Mouse (Mus musculus): ENCODE results near the gene Gja3. TPM values are rescaled to one million over a fixed set of nuclear protein-coding genes. Genes with fewer than 3 reads are reported as not detected.

The Gja3 gene
- 0.44 TPM in 1 of 2 replicates, not detected in the other for polyA plus RNA-seq (2014; fragmentation: Nextera tagmentation; extraction: Ambion mirVana)

DNA sequence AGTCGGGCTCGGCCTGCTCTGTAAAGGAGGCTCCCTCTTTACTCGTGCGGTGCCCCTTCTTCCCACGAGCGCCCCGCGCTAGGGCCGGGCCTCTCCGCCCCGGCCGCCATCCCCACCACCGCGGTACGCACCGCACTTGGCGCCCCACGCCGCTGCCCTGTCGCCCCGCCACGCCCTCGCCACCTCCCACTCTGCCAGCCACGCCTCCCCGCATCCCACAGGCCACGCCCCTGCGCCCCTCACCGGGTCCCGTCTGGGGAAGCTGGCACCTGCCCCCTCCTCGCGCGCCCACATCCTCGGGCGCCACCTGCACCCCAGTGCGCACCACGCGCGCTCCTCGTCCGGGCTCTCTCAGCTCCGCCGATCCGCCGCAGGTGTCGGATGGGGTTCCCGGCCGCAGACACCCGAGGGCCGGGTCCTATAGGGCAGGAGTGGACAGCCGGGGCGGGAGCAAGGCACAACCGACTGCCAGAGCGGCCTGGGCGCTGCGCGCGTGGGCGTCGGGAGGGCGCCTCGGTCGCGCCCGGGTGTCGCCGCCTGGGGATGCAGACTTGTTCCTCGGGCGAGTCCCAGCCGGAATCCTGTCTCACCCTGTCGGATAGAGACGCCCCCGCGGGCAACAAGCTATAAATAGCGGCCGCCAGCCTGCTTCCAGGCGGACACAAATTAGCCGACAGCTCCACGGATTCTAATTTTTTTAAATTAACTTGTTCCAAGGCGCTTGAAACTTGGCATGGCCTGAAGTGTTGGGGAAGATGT, at the start of gene Gja3:
Gene Gja3, minus strand, starts transcription at position 538 of the 759 bp plus-strand sequence.
- Histone ChIP-seq H3K27ac (ENCODE audit: low read depth, low read length) (no peak within 1 kb of the TSS), H3K27me3 (ENCODE audit: control insufficient read depth, insufficient read depth, low read length) (peaks cover 39% of the 10 kb centered on the region), H3K9ac (ENCODE audit: low read length) (peak within 1 kb of the TSS; percentile 20; the same call in 1 of the 2 replicates), H3K4me2 (peak within 1 kb of the TSS; percentile 83), H3K36me3 (ENCODE audit: control insufficient read depth, insufficient read depth, low read length) (no peaks in the 10 kb centered on the region), H3K9me3 (ENCODE audit: control insufficient read depth, low read length) (no peaks in the 10 kb centered on the region), H3K4me1 (ENCODE audit: control insufficient read depth, insufficient read depth, low read length) (0 out of 2 replicates have a peak, but pooled peaks cover 3% of the 10 kb centered on the region), H3K4me3 (ENCODE audit: low read depth, low read length) (peak within 1 kb of the TSS; percentile 47)
- ATAC-seq (ENCODE audit: low FRiP score) (peak; percentile 42; the same call in 1 of the 2 replicates), DNase-seq (ENCODE audit: low spot score, missing footprints) (peak; percentile 94)
- WGBS, result under 1% methylated on average over 68 of the region's 79 CpGs

DNA sequence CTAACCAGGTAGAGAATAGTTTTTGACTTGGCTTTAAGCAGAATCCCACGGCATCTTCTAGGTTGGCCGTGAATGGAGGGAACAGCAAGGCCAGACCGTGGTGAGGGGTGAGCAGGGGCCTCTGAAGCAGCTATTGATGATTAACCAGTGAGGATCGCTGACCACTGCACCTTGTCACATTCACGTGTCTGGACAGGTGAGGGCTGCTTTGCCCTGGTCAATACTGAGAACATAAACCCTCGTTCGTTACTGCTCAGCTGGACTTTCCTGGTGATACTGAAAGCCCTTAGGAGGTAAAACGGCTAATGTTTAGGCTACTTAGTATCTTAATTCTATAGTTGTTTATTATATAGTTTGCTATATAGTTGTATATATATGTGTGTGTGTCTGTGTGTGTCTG, 49.2 kb upstream of the Gja3 start:
- 81% methylated on average over 8 of the region's 8 CpGs for WGBS
- Histone ChIP-seq H3K27ac (ENCODE audit: low read depth, low read length) (no peak overlapping the region), H3K9ac (ENCODE audit: low read length) (no peak overlapping the region), H3K4me2 (no peak overlapping the region), H3K36me3 (ENCODE audit: control insufficient read depth, insufficient read depth, low read length) (no peaks in the 10 kb centered on the region), H3K9me3 (ENCODE audit: control insufficient read depth, low read length) (no peaks in the 10 kb centered on the region), H3K4me3 (ENCODE audit: low read depth, low read length) (no peak overlapping the region), H3K27me3 (ENCODE audit: control insufficient read depth, insufficient read depth, low read length) (peaks cover 44% of the 10 kb centered on the region), H3K4me1 (ENCODE audit: control insufficient read depth, insufficient read depth, low read length) (peaks cover 8% of the 10 kb centered on the region; the same call in 1 of the 2 replicates)
- ATAC-seq (ENCODE audit: low FRiP score) (no peak), DNase-seq (ENCODE audit: low spot score, missing footprints) (no peak)

GRCm38 (mm10) chr14:57105721-57106120, 47.8 kb upstream of the Gja3 start:
- DNase-seq (ENCODE audit: low spot score, missing footprints) (peak; percentile 85), ATAC-seq (ENCODE audit: low FRiP score) (no peak)
- Histone ChIP-seq H3K27me3 (ENCODE audit: control insufficient read depth, insufficient read depth, low read length) (peaks cover 44% of the 10 kb centered on the region), H3K4me2 (no peak overlapping the region), H3K4me1 (ENCODE audit: control insufficient read depth, insufficient read depth, low read length) (peaks cover 8% of the 10 kb centered on the region; the same call in 1 of the 2 replicates), H3K27ac (ENCODE audit: low read depth, low read length) (no peak overlapping the region), H3K4me3 (ENCODE audit: low read depth, low read length) (no peak overlapping the region), H3K9ac (ENCODE audit: low read length) (no peak overlapping the region), H3K9me3 (ENCODE audit: control insufficient read depth, low read length) (no peaks in the 10 kb centered on the region), H3K36me3 (ENCODE audit: control insufficient read depth, insufficient read depth, low read length) (no peaks in the 10 kb centered on the region)
- 45% methylated on average over 11 of the region's 11 CpGs for WGBS

DNA sequence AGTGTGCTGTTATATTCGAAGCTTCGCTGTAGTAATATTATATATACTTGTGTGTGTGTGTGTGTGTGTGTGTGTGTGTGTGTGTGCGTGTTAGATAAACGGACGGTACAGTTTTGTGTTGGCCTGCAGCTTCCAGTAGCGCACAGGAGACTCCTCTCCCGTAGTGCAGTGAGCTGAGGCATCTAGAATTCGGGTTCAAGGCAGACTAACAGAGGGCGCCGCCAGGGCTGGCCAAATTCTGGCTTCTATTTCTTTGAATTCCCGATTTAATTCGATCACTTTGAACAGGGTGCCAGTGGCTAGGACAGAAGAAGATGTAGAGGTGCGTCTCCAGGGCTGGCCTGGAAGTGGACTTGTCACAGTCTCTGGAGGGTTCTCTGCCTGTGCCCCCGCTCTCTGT, 47.2 kb upstream of the Gja3 start:
- DNase-seq (ENCODE audit: low spot score, missing footprints), result peak; percentile 92
- peaks cover 44% of the 10 kb centered on the region for H3K27me3 ChIP-seq (ENCODE audit: control insufficient read depth, insufficient read depth, low read length)
- peak overlapping the region; percentile 99 for H3K4me2 ChIP-seq
- peak overlapping the region; percentile 55; the same call in 1 of the 2 replicates for H3K4me3 ChIP-seq (ENCODE audit: low read depth, low read length)
- WGBS, result 7% methylated on average over 14 of the region's 14 CpGs
- H3K9me3 ChIP-seq (ENCODE audit: control insufficient read depth, low read length), result no peaks in the 10 kb centered on the region
- no peak for ATAC-seq (ENCODE audit: low FRiP score)
- no peak overlapping the region for H3K9ac ChIP-seq (ENCODE audit: low read length)
- H3K36me3 ChIP-seq (ENCODE audit: control insufficient read depth, insufficient read depth, low read length), result no peaks in the 10 kb centered on the region
- no peak overlapping the region for H3K27ac ChIP-seq (ENCODE audit: low read depth, low read length)
- H3K4me1 ChIP-seq (ENCODE audit: control insufficient read depth, insufficient read depth, low read length), result peaks cover 8% of the 10 kb centered on the region; the same call in 1 of the 2 replicates

- H3K27me3 ChIP-seq (ENCODE audit: control insufficient read depth, insufficient read depth, low read length), result peaks cover 44% of the 10 kb centered on the region
- H3K36me3 ChIP-seq (ENCODE audit: control insufficient read depth, insufficient read depth, low read length), result no peaks in the 10 kb centered on the region
- H3K4me2 ChIP-seq, result peak within 1 kb of the TSS; percentile 99
- WGBS, result under 1% methylated on average over 96 of the region's 101 CpGs
- peak; percentile 69 for ATAC-seq (ENCODE audit: low FRiP score)
- H3K27ac ChIP-seq (ENCODE audit: low read depth, low read length), result no peak within 1 kb of the TSS
- peak within 1 kb of the TSS; percentile 44; the same call in 1 of the 2 replicates for H3K9ac ChIP-seq (ENCODE audit: low read length)
- peak within 1 kb of the TSS; percentile 55 for H3K4me3 ChIP-seq (ENCODE audit: low read depth, low read length)
- peaks cover 8% of the 10 kb centered on the region; the same call in 1 of the 2 replicates for H3K4me1 ChIP-seq (ENCODE audit: control insufficient read depth, insufficient read depth, low read length)
- H3K9me3 ChIP-seq (ENCODE audit: control insufficient read depth, low read length), result no peaks in the 10 kb centered on the region
- DNase-seq (ENCODE audit: low spot score, missing footprints), result peak; percentile 95
Observed at GRCm38 (mm10) chr14:57104106-57105023, 46.5 kb upstream of the Gja3 start, which contains the start of gene Gjb2. Gene Gjb2, minus strand, starts transcription at chr14:57104702.

DNA sequence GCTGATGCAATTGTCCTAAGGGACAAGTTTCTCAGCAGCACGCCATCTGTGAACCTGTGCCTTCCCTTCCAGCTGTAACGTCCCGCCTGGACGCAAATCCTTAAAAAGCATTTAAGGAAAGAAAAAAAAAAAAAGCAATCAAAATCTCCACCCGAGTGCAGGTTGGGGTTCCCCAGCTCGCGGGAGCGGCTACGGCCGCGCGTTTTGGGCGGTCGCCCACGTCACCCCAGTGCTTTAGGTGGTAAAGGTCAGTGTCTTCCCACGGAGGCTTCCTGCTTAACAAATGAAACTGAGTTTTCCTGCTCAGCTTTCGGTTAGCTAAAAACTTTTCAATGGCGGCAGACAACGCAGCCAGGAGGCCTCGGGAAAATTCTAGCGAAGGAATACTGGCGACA, 45.8 kb upstream of the Gja3 start:
- H3K27me3 ChIP-seq (ENCODE audit: control insufficient read depth, insufficient read depth, low read length), result peaks cover 44% of the 10 kb centered on the region
- peak; percentile 85 for DNase-seq (ENCODE audit: low spot score, missing footprints)
- ATAC-seq (ENCODE audit: low FRiP score), result no peak; the same call in 1 of the 2 replicates
- peaks cover 8% of the 10 kb centered on the region; the same call in 1 of the 2 replicates for H3K4me1 ChIP-seq (ENCODE audit: control insufficient read depth, insufficient read depth, low read length)
- peak overlapping the region; percentile 44; the same call in 1 of the 2 replicates for H3K9ac ChIP-seq (ENCODE audit: low read length)
- WGBS, result under 1% methylated on average over 22 of the region's 22 CpGs
- no peak overlapping the region for H3K27ac ChIP-seq (ENCODE audit: low read depth, low read length)
- H3K4me2 ChIP-seq, result peak overlapping the region; percentile 99
- H3K36me3 ChIP-seq (ENCODE audit: control insufficient read depth, insufficient read depth, low read length), result no peaks in the 10 kb centered on the region
- H3K9me3 ChIP-seq (ENCODE audit: control insufficient read depth, low read length), result no peaks in the 10 kb centered on the region
- peak overlapping the region; percentile 55 for H3K4me3 ChIP-seq (ENCODE audit: low read depth, low read length)

DNA sequence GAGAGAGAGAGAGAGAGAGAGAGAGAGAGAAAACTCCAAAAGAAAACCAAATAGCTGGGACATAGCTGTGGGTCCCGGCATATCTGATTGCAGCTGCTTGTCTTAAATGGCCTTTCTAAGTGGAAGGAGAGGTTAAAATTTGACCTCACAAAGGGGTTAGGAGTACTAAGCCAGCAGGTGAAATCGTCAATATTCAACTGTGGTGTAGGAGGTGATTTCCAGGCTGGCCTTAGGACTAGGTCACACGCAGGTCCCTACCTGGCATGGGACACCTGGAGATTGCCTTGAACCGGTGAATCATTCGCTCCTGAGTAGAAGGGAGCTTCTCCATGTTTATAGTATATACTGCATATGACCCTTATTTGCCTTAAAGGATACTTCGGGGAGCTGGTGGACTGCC, 45.2 kb upstream of the Gja3 start:
- DNase-seq (ENCODE audit: low spot score, missing footprints) (no peak), ATAC-seq (ENCODE audit: low FRiP score) (no peak)
- WGBS, result 57% methylated on average over 6 of the region's 6 CpGs
- no peaks in the 10 kb centered on the region for H3K36me3 ChIP-seq (ENCODE audit: control insufficient read depth, insufficient read depth, low read length)
- H3K4me1 ChIP-seq (ENCODE audit: control insufficient read depth, insufficient read depth, low read length), result peaks cover 8% of the 10 kb centered on the region; the same call in 1 of the 2 replicates
- no peak overlapping the region for H3K9ac ChIP-seq (ENCODE audit: low read length)
- H3K27me3 ChIP-seq (ENCODE audit: control insufficient read depth, insufficient read depth, low read length), result peaks cover 44% of the 10 kb centered on the region
- H3K4me3 ChIP-seq (ENCODE audit: low read depth, low read length), result no peak overlapping the region
- H3K4me2 ChIP-seq, result no peak overlapping the region
- no peak overlapping the region for H3K27ac ChIP-seq (ENCODE audit: low read depth, low read length)
- H3K9me3 ChIP-seq (ENCODE audit: control insufficient read depth, low read length), result no peaks in the 10 kb centered on the region

- Histone ChIP-seq H3K27me3 (ENCODE audit: control insufficient read depth, insufficient read depth, low read length) (peaks cover 38% of the 10 kb centered on the region), H3K4me1 (ENCODE audit: control insufficient read depth, insufficient read depth, low read length) (peaks cover 8% of the 10 kb centered on the region; the same call in 1 of the 2 replicates), H3K9me3 (ENCODE audit: control insufficient read depth, low read length) (no peaks in the 10 kb centered on the region), H3K27ac (ENCODE audit: low read depth, low read length) (no peak overlapping the region), H3K4me2 (no peak overlapping the region), H3K9ac (ENCODE audit: low read length) (no peak overlapping the region), H3K4me3 (ENCODE audit: low read depth, low read length) (no peak overlapping the region), H3K36me3 (ENCODE audit: control insufficient read depth, insufficient read depth, low read length) (no peaks in the 10 kb centered on the region)
- WGBS, result 91% methylated on average over 7 of the region's 7 CpGs
- DNase-seq (ENCODE audit: low spot score, missing footprints), result no peak
- ATAC-seq (ENCODE audit: low FRiP score), result no peak
Observed at GRCm38 (mm10) chr14:57101623-57102022, 43.7 kb upstream of the Gja3 start.

Measured in midbrain, embryonic 11.5 days (tissue).